Mouse (Mus musculus) olfactory bulb, adult 2 months (tissue): ENCODE data around the gene E330017A01Rik.

Source experiments
- CTCF ChIP-seq: fragments of 200-500 bp; IDR thresholded peaks from 2 replicates; pipeline ENCODE4 v1.5.1; 2012; ENCODE audit warnings: low read depth, mild to moderate bottlenecking, low read length, moderate library complexity; ENCODE audit not compliant: insufficient read depth
- POLR2A ChIP-seq: fragments of 200-500 bp; IDR thresholded peaks from 2 replicates; pipeline ENCODE4 v1.6.1; 2012; ENCODE audit warnings: mild to moderate bottlenecking, low read depth, low read length, moderate library complexity; ENCODE audit not compliant: insufficient read depth

DNA sequence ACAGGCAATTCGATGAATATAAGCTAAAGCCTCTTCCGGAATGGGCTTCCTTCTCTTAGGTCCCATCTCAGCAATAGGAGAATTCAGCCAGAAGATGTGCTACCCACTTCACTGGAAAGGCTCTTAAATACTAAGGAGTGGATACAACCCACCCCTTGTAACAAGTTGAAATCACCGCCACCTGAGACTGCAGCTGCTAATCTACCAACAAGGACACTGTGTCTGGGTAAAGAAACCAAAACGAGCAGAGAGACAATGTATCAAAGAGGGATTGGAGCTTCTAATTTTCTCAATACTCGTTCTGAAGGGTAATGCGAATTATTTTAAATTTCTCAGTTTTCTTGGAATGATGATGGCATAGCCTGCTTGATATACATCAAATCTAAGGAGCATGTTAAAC lies 21.7 kb downstream of the E330017A01Rik start, which contains the start of gene Gm813:
- no peak for TF ChIP-seq CTCF
- no peak for TF ChIP-seq POLR2A
